Mouse (Mus musculus) brain, embryonic 18.5 days (tissue): Measurements from ENCODE around the gene Cntnap2.

Experiments used
- DNase-seq: peaks from one replicate; pipeline ENCODE4 v3.0.0-alpha.2; 2012; ENCODE audit warnings: low read depth, low spot score

The Cntnap2 gene

DNA sequence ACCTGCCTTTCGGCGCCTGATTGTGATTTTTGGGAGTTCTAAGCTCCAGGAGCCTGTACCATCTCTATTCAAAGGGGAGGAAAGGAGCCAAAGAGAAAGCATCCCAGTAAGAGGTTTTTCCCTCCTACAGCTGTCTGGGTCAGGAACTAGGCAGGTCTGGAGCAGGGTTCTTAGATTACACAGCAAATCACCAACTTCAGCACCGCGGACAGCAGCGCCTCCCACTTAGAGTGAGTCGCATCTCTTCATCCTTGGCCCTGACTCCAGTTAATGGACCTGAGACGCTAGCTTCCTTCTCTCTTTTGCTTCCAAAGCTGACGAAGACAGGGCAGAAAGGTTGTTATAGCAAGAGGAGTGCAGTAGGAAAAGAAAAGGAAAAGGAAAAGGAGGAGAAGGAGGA, at the start of gene Cntnap2:
TSS of gene Cntnap2 (plus strand) at position 267 of the 400 bp plus-strand sequence.
- DNase-seq, result no peak

- DNase-seq, result peak; percentile 39
These were observed 33.0 kb upstream of the Cntnap2 start for GRCm38 (mm10) chr6:45026011-45026682.

- no peak for DNase-seq
These were observed 19.7 kb upstream of the Cntnap2 start for GRCm38 (mm10) chr6:45039454-45039853.

- no peak for DNase-seq
These were observed 657 bp downstream of the Cntnap2 start for GRCm38 (mm10) chr6:45059556-45060471.

DNA sequence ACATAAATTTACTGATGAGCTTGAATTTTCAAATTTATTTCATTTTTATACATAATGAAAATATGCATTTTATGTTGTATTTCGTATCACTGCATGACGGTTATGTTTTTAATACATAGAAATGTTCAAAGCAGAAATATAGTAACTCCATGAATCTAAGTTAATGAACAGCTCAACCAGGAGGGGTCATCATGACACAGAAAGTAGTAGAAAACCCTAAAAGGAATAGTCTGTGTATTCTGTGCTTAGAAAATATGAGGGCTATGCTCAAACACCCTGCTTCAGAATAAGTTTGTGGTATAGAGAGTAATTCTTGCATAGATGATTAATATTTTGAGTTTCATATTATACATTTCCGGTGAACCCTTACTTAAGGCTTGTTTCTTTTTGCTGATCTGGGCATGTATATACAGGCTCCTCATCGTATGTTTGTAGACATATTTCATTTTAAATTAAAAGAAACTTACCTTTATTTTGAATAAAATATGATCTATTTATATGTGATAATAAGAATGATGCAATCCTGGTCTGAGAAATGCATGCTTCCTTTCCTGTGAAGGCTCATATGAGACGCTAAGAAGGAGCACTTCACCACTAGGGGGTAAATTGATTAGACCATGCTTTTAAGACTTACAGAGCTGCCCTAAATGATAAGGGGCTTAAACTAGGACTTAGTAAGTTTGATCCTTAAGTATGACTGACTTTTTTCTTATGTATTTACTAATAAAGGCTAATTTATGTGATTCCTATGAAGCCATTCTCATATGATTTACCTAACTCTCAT, 3.2 kb downstream of the Cntnap2 start:
- no peak for DNase-seq

- DNase-seq, result no peak
These were observed 29.1 kb downstream of the Cntnap2 start for GRCm38 (mm10) chr6:45088304-45088703.

GRCm38 (mm10) chr6:45113613-45114012, 54.5 kb downstream of the Cntnap2 start:
- DNase-seq, result no peak

DNA sequence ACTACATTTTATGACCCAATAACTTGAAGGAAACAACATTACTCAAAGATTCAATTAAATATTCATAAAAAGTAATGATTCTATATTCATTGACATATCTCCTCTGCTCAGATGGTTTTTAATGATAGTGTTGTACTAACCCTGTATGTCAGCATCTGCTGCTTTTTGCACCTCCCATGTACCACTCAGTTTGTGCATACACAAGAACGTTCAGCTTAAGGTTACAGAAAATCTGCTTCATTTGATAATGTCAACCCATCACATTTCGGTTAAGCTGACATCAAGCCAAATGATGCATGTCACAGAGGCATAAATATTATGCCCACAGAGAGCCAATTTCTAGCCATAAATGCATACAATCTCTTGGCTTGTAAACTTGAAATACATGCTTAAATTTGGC, 85.7 kb downstream of the Cntnap2 start:
- no peak for DNase-seq

- DNase-seq, result no peak
These were observed 145.9 kb downstream of the Cntnap2 start for GRCm38 (mm10) chr6:45205039-45205438.

DNA sequence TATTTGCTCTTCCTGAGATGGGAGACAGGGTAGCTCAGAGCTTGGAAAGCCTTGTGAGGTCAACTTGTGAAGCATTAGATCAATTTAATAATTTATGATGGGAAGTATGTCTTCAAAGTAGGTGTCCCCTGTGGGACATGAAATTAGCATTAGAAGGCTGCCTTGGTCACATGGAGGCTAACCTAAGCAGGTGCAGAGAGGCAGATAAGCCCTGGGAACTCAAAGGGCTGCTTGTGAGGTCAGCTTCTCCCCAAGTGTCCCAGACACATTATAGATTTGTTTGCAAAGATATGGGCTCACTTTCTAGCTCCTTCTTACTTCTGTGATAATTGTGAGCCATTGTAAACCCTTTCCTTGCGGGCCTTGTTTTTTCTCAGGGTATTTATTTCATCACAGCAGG, 155.2 kb downstream of the Cntnap2 start:
- DNase-seq, result no peak

GRCm38 (mm10) chr6:45229002-45229401, 169.8 kb downstream of the Cntnap2 start:
- DNase-seq, result no peak

GRCm38 (mm10) chr6:45232571-45232970, 173.4 kb downstream of the Cntnap2 start:
- DNase-seq, result no peak

GRCm38 (mm10) chr6:45236531-45236930, 177.4 kb downstream of the Cntnap2 start:
- no peak for DNase-seq

- no peak for DNase-seq
These were observed 179.0 kb downstream of the Cntnap2 start for GRCm38 (mm10) chr6:45238117-45238516.

GRCm38 (mm10) chr6:45241218-45241617, 182.1 kb downstream of the Cntnap2 start:
- DNase-seq, result no peak

DNA sequence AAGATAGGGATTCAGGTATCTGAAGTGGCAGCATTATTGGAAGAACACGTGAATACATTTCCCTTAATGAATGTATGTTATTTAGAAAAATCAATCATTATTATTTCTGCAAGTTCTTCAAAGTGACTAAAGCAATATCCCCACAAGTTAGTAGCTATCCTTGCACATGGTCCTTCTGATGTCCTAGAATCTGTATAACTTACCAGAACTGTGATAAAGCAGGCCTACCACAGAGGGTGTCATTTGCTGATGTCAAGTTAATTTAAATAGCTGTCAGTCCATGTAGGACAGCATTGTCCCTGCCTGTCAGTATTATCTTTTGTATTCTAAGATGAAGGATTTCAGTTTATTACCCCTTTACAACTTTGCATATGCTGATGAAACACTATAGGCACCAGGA, 185.5 kb downstream of the Cntnap2 start:
- DNase-seq, result no peak

GRCm38 (mm10) chr6:45258047-45258446, 198.9 kb downstream of the Cntnap2 start:
- DNase-seq, result no peak

- no peak for DNase-seq
These were observed 212.4 kb downstream of the Cntnap2 start for GRCm38 (mm10) chr6:45271537-45271936.

GRCm38 (mm10) chr6:45273259-45273775, 214.2 kb downstream of the Cntnap2 start:
- DNase-seq, result no peak

GRCm38 (mm10) chr6:45290154-45290553, 231.0 kb downstream of the Cntnap2 start:
- DNase-seq, result no peak

GRCm38 (mm10) chr6:45317455-45317854, 258.3 kb downstream of the Cntnap2 start:
- DNase-seq, result no peak

DNA sequence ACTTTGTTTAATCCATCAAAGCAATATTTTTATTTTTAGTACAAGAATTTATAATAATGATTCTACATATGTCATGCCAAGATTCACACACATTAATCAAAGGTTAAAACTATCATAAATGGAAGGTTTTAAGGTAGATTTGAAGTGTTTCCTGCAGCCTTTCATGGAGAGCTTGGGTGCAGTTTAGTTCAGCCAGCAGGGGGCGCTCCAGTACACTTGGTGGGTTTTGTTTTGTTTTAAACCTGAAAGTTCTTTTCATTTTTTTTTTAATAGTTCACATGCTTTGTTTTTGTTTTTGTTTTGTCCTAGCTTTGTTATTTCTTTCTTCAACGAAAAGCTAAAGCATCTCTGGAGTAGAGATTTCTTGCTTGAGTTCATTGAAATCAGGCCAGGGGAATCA, 264.3 kb downstream of the Cntnap2 start:
- DNase-seq, result no peak
